Mouse (Mus musculus): ENCODE measurements around the gene Ephx4. TPM values are rescaled to one million over a fixed set of nuclear protein-coding genes. Genes with fewer than 3 reads are reported as not detected.

Gene Ephx4
- polyA plus RNA-seq, 1 experiment = 36.4 TPM

GRCm38 (mm10) chr5:107405361-107405760 is 2.8 kb downstream of the Ephx4 start:
- 77% methylated on average over 4 of the region's 4 CpGs for WGBS
- H3K27me3 ChIP-seq (ENCODE audit: control insufficient read depth, insufficient read depth, low read length) = no peaks in the 10 kb centered on the region
- no peak overlapping the region for H3K4me3 ChIP-seq (replicated peaks; ENCODE audit: insufficient read depth, low read depth, low read length)
- peaks cover 8% of the 10 kb centered on the region for H3K4me1 ChIP-seq (ENCODE audit: control insufficient read depth, insufficient read depth, low read length)
- TF ChIP-seq CTCF (IDR thresholded peaks at IDR 0.05; ENCODE audit: borderline replicate concordance, insufficient read depth, low read depth, low read length) (no peak), POLR2A (IDR thresholded peaks at IDR 0.05; ENCODE audit: borderline replicate concordance, insufficient read depth, low read length) (no peak)
- DNase-seq = no peak
- H3K27ac ChIP-seq (ENCODE audit: insufficient read depth, low read length) = peak overlapping the region; percentile 79; the same call in 1 of the 2 replicates

DNA sequence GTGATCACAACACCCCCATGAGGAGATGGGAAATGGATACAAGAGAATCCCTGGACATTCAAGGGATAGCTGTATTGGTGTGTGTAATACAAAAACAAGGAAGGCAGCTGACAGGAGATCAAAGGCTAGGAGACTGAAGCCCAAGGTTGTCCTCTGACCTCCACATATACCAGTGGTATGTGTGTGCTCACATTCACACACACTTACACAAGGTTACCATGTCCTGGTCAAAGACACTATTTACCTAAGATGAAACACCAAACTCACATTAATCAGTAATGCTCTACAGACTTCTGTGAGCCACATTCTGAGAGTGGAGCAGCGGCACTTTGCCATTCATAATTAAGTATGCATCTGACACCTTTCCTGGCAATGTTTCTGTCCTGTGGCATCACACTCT is 7.8 kb downstream of the Ephx4 start:
- 90% methylated on average over 1 of the region's 1 CpGs for WGBS
- DNase-seq = no peak
- no peak overlapping the region for H3K27ac ChIP-seq (ENCODE audit: insufficient read depth, low read length)
- no peak for TF ChIP-seq POLR2A (IDR thresholded peaks at IDR 0.05; ENCODE audit: borderline replicate concordance, insufficient read depth, low read length)
- no peaks in the 10 kb centered on the region for H3K27me3 ChIP-seq (ENCODE audit: control insufficient read depth, insufficient read depth, low read length)
- H3K4me3 ChIP-seq (replicated peaks; ENCODE audit: insufficient read depth, low read depth, low read length) = no peak overlapping the region
- H3K4me1 ChIP-seq (ENCODE audit: control insufficient read depth, insufficient read depth, low read length) = peaks cover 2% of the 10 kb centered on the region; the same call in 1 of the 2 replicates

- 2% methylated on average over 4 of the region's 4 CpGs for WGBS
- H3K27ac ChIP-seq (ENCODE audit: insufficient read depth, low read length) = no peak overlapping the region
- H3K4me1 ChIP-seq (ENCODE audit: control insufficient read depth, insufficient read depth, low read length) = peaks cover 2% of the 10 kb centered on the region; the same call in 1 of the 2 replicates
- no peak overlapping the region for H3K4me3 ChIP-seq (replicated peaks; ENCODE audit: insufficient read depth, low read depth, low read length)
- DNase-seq = peak; percentile 22 to 54
- TF ChIP-seq CTCF (IDR thresholded peaks at IDR 0.05; ENCODE audit: borderline replicate concordance, insufficient read depth, low read depth, low read length) (no peak), POLR2A (IDR thresholded peaks at IDR 0.05; ENCODE audit: borderline replicate concordance, insufficient read depth, low read length) (no peak)
- no peaks in the 10 kb centered on the region for H3K27me3 ChIP-seq (ENCODE audit: control insufficient read depth, insufficient read depth, low read length)
These were observed 8.8 kb downstream of the Ephx4 start for GRCm38 (mm10) chr5:107411326-107411725.

DNA sequence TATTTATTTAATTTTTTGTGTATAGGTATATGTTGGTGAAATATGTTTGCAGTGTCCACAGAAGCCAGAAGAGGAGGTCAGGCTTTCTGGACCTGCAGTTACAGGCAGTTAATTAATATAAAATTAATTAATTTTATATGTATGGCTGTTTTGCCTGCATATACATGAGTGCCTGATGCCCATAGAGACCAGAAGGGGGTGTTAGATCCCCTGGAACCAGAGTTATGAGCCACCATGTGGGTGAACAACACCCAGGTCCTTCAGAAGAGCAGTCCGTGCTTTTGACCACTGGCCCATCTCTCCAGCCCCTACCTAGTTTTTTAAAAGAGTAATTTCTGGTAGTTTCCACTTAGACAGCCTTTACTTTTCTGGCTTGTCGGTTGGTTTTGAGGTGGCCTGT is 9.7 kb downstream of the Ephx4 start:
- TF ChIP-seq CTCF (IDR thresholded peaks at IDR 0.05; ENCODE audit: borderline replicate concordance, insufficient read depth, low read depth, low read length) = no peak
- no peak for TF ChIP-seq POLR2A (IDR thresholded peaks at IDR 0.05; ENCODE audit: borderline replicate concordance, insufficient read depth, low read length)
- no peak overlapping the region for H3K27ac ChIP-seq (ENCODE audit: insufficient read depth, low read length)
- no peak overlapping the region for H3K4me3 ChIP-seq (replicated peaks; ENCODE audit: insufficient read depth, low read depth, low read length)
- H3K4me1 ChIP-seq (ENCODE audit: control insufficient read depth, insufficient read depth, low read length) = peaks cover 2% of the 10 kb centered on the region; the same call in 1 of the 2 replicates
- 94% methylated on average over 2 of the region's 2 CpGs for WGBS
- no peak for DNase-seq
- no peaks in the 10 kb centered on the region for H3K27me3 ChIP-seq (ENCODE audit: control insufficient read depth, insufficient read depth, low read length)

DNA sequence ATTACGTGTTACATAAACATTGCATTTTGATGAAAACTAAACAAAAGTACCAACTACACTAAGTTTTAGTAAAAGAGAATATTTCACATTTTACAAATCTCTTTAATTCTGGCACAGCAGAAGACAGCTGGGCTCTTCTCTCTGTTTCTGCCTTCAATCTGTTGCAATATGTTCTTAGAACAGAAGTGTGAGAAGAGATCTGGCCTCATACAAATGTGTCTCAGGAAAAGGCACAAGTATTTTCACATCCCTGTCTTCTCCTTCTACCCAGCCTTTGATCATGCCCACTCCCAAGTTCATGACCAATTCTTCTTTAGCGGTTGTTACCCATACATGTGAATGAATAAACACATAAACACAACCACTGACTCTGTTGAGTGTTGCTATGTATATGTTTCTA is 12.6 kb downstream of the Ephx4 start:
- no peak overlapping the region for H3K27ac ChIP-seq (ENCODE audit: insufficient read depth, low read length)
- DNase-seq = no peak

DNA sequence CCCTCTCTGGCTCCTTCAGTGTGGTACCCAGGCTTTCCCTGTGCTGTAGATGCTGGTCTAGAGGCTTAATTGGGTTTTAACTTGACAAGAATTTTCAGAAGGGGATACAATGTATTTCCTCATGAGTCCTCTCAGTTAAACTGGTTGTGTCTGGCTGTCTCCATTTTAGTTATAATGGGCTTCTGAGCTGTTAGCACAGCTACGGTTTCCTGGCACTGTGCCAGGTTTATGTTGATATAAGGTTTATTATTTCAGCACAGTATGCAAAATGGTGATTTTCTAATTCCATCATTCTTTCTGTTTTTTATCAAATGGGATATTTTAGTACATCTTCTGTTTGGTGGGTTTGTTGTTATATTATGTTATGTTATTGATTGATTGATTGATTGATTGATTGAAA is 19.1 kb downstream of the Ephx4 start:
- WGBS = 4% methylated on average over 1 of the region's 1 CpGs
- no peak overlapping the region for H3K27ac ChIP-seq (ENCODE audit: insufficient read depth, low read length)
- no peak for DNase-seq
- no peaks in the 10 kb centered on the region for H3K27me3 ChIP-seq (ENCODE audit: control insufficient read depth, insufficient read depth, low read length)
- TF ChIP-seq CTCF (IDR thresholded peaks at IDR 0.05; ENCODE audit: borderline replicate concordance, insufficient read depth, low read depth, low read length) = no peak
- TF ChIP-seq POLR2A (IDR thresholded peaks at IDR 0.05; ENCODE audit: borderline replicate concordance, insufficient read depth, low read length) = no peak
- H3K4me3 ChIP-seq (replicated peaks; ENCODE audit: insufficient read depth, low read depth, low read length) = no peak overlapping the region
- H3K4me1 ChIP-seq (ENCODE audit: control insufficient read depth, insufficient read depth, low read length) = no peaks in the 10 kb centered on the region

More for the DNA sequence above, 12.6 kb downstream of the Ephx4 start:
- TF ChIP-seq CTCF (IDR thresholded peaks at IDR 0.05; ENCODE audit: borderline replicate concordance, insufficient read depth, low read depth, low read length) (no peak), POLR2A (IDR thresholded peaks at IDR 0.05; ENCODE audit: borderline replicate concordance, insufficient read depth, low read length) (no peak)
- 86% methylated on average over 2 of the region's 2 CpGs for WGBS
- no peak overlapping the region for H3K4me3 ChIP-seq (replicated peaks; ENCODE audit: insufficient read depth, low read depth, low read length)
- H3K4me1 ChIP-seq (ENCODE audit: control insufficient read depth, insufficient read depth, low read length) = peaks cover 2% of the 10 kb centered on the region; the same call in 1 of the 2 replicates
- H3K27me3 ChIP-seq (ENCODE audit: control insufficient read depth, insufficient read depth, low read length) = no peaks in the 10 kb centered on the region

GRCm38 (mm10) chr5:107431249-107431648 is 28.7 kb downstream of the Ephx4 start, which contains the start of gene Lpcat2b:
Gene Lpcat2b (plus strand): TSS chr5:107431549.
- 78% methylated on average over 3 of the region's 3 CpGs for WGBS
- Histone ChIP-seq H3K27me3 (ENCODE audit: control insufficient read depth, insufficient read depth, low read length) (no peaks in the 10 kb centered on the region), H3K4me1 (ENCODE audit: control insufficient read depth, insufficient read depth, low read length) (no peaks in the 10 kb centered on the region), H3K4me3 (replicated peaks; ENCODE audit: insufficient read depth, low read depth, low read length) (no peak within 1 kb of the TSS), H3K27ac (ENCODE audit: insufficient read depth, low read length) (no peak within 1 kb of the TSS)
- no peak for DNase-seq
- no peak for TF ChIP-seq POLR2A (IDR thresholded peaks at IDR 0.05; ENCODE audit: borderline replicate concordance, insufficient read depth, low read length)
- TF ChIP-seq CTCF (IDR thresholded peaks at IDR 0.05; ENCODE audit: borderline replicate concordance, insufficient read depth, low read depth, low read length) = no peak

- Histone ChIP-seq H3K27me3 (ENCODE audit: control insufficient read depth, insufficient read depth, low read length) (no peaks in the 10 kb centered on the region), H3K27ac (ENCODE audit: insufficient read depth, low read length) (no peak overlapping the region), H3K4me1 (ENCODE audit: control insufficient read depth, insufficient read depth, low read length) (no peaks in the 10 kb centered on the region; the same call in 1 of the 2 replicates), H3K4me3 (replicated peaks; ENCODE audit: insufficient read depth, low read depth, low read length) (no peak overlapping the region)
- 63% methylated on average over 5 of the region's 5 CpGs for WGBS
- no peak for DNase-seq
- TF ChIP-seq CTCF (IDR thresholded peaks at IDR 0.05; ENCODE audit: borderline replicate concordance, insufficient read depth, low read depth, low read length) (no peak), POLR2A (IDR thresholded peaks at IDR 0.05; ENCODE audit: borderline replicate concordance, insufficient read depth, low read length) (no peak)
These were observed 31.5 kb downstream of the Ephx4 start for GRCm38 (mm10) chr5:107434001-107434400.

Data from cerebellum, adult 2 months (tissue).